Mouse (Mus musculus): ENCODE results near the gene Birc5. TPM values are rescaled to one million over a fixed set of nuclear protein-coding genes. Genes with fewer than 3 reads are reported as not detected.
"Not testable (repeated sequence)": the region's sequence is repeated elsewhere in the genome, so short reads cannot be mapped to it uniquely, and the experiment has no call there.

Gene Birc5
- polyA plus RNA-seq, 1 experiment: 2.5 TPM

DNA sequence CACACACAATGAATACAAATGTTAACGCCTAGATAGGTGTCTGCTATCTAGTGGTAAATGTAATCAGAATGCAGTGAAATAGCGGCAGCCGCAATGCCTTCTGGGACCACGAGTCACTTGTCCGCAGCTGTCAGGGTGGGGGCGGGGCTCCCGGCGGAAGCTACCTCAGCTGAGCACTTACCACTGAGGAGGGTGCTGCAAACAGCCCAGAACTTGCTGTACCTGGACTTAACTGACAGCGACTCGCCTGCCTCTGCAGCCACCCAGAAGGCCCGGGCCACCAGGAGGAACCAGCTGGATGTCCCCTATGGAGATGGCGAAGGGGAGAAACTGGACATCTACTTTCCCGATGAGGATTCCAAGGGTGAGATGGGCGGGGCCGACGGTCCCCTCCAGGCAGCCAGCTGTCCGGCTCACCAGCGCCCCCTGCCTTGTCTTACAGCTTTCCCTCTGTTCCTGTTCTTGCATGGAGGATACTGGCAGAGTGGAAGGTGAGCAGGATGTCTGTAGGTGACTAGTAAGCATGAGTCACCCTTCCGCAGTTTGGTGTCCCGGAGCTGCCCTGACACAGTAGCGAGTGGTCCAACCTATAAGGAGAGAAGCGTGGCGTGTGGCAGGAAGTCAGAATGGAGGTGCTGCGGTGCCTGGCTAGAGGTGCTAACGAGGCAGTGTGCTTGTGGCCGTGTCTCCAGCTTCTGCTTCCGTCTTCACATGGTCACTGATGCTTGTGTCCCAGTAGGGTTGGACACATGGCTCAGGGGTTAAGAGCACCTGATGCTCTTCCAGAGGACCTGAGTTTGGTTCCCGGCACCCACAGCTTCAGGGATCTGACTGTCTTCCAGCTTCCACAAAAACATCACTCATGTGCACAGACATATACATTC is 16.7 kb upstream of the Birc5 start:
- peak; percentile 81 for DNase-seq
- H3K4me3 ChIP-seq (replicated peaks; ENCODE audit: extremely low read depth, low read depth, low read length): peak overlapping the region; percentile 56
- peak; percentile 72 for TF ChIP-seq CTCF (IDR thresholded peaks at IDR 0.05; ENCODE audit: insufficient read depth, low read length)
- TF ChIP-seq POLR2A (IDR thresholded peaks at IDR 0.05; ENCODE audit: borderline replicate concordance, extremely low read depth, low read depth, low read length): no peak
- 16% methylated on average over 28 of the region's 28 CpGs for WGBS
- H3K4me1 ChIP-seq (ENCODE audit: control insufficient read depth, insufficient read depth, low read length): peaks cover 13% of the 10 kb centered on the region

DNA sequence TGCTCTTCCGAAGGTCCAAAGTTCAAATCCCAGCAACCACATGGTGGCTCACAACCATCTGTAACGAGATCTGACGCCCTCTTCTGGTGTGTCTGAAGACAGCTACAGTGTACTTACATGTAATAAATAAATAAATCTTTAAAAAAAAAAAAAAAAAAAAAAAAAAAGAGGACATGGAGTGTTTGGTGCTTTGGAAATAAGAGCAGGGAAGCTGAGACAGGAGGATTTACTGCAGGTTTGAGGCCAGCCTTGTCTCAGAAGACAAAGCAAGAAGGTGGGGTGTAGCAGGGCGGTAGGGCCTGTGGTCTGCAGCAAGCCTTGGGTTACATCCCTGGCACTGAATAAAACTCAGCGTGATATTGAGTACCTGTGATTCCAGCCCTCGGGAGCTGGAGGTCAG is 15.5 kb upstream of the Birc5 start:
- 81% methylated on average over 6 of the region's 6 CpGs for WGBS
- not testable (repeated sequence) for H3K4me3 ChIP-seq (replicated peaks; ENCODE audit: extremely low read depth, low read depth, low read length); DNase-seq
- peaks cover 10% of the 10 kb centered on the region for H3K4me1 ChIP-seq (ENCODE audit: control insufficient read depth, insufficient read depth, low read length)

DNA sequence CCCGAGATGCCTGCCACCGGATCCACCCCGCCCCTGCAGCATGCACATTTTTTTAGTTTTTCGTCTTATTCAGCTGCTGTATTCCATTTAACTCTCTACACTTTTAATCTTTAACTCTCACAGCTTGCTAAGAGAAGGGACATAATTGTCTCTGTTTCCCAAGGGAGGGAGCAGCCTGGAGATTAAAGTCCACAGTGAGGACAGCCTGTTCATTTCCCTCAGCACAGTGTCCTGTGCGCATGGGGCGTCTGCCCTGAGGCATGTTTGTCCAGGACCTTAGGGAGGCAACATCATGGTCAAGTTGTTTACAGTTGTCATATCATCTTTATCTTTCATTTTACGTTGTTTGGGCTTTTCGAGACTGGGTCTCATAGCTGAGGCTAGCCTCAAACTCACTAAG is 15.0 kb upstream of the Birc5 start:
- H3K4me1 ChIP-seq (ENCODE audit: control insufficient read depth, insufficient read depth, low read length): peaks cover 5% of the 10 kb centered on the region; the same call in 1 of the 2 replicates
- no peak overlapping the region for H3K4me3 ChIP-seq (replicated peaks; ENCODE audit: extremely low read depth, low read depth, low read length)
- 90% methylated on average over 8 of the region's 8 CpGs for WGBS
- DNase-seq: no peak
- TF ChIP-seq POLR2A (IDR thresholded peaks at IDR 0.05; ENCODE audit: borderline replicate concordance, extremely low read depth, low read depth, low read length) (no peak), CTCF (IDR thresholded peaks at IDR 0.05; ENCODE audit: insufficient read depth, low read length) (no peak)

DNA sequence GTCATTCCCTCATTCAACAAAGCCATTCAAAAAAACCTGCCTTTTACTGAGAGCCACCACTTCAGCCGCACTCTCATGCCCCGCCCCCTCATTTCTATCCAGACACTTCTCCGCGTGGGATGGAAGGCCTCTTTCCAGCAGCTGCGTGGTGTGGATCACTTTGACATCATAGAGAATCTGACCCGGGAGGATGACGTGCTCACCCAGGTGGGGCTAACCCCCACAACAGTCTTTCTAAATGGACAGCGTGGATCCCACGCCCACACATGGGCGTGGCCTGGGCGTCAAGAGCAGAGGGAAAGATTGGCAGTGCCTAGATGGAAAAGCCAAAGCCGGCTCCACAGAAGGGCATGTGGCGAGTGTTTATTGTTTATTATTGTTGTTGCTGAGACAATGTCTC is 12.7 kb upstream of the Birc5 start:
- Histone ChIP-seq H3K4me1 (ENCODE audit: control insufficient read depth, insufficient read depth, low read length) (no peaks in the 10 kb centered on the region), H3K4me3 (replicated peaks; ENCODE audit: extremely low read depth, low read depth, low read length) (peak overlapping the region; percentile 14)
- WGBS: 25% methylated on average over 13 of the region's 13 CpGs
- DNase-seq: peak; percentile 56
- TF ChIP-seq CTCF (IDR thresholded peaks at IDR 0.05; ENCODE audit: insufficient read depth, low read length) (no peak), POLR2A (IDR thresholded peaks at IDR 0.05; ENCODE audit: borderline replicate concordance, extremely low read depth, low read depth, low read length) (no peak)

DNA sequence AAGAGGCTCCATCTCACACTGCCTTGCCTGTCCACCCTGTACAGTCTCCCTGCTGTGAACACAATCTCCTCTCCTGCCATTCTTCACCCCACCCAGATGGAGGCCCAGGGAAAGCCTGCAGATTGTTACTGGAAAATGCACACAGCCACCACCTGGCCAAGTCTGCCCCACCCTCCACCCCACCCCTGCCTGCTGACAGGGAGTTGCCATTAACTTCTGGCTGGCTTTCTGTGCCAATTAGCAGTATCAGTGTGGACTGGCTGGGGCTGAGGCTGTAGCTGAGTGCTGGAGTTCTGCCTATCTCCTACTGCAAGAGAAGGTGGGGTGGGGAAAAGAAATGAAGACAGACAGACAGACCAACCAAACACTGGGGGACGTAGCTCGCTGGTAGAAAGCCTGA is 10.5 kb upstream of the Birc5 start:
- Histone ChIP-seq H3K4me1 (ENCODE audit: control insufficient read depth, insufficient read depth, low read length) (no peaks in the 10 kb centered on the region), H3K4me3 (replicated peaks; ENCODE audit: extremely low read depth, low read depth, low read length) (no peak overlapping the region)
- no peak for DNase-seq
- WGBS: 58% methylated on average over 2 of the region's 2 CpGs
- TF ChIP-seq POLR2A (IDR thresholded peaks at IDR 0.05; ENCODE audit: borderline replicate concordance, extremely low read depth, low read depth, low read length) (no peak), CTCF (IDR thresholded peaks at IDR 0.05; ENCODE audit: insufficient read depth, low read length) (no peak)

DNA sequence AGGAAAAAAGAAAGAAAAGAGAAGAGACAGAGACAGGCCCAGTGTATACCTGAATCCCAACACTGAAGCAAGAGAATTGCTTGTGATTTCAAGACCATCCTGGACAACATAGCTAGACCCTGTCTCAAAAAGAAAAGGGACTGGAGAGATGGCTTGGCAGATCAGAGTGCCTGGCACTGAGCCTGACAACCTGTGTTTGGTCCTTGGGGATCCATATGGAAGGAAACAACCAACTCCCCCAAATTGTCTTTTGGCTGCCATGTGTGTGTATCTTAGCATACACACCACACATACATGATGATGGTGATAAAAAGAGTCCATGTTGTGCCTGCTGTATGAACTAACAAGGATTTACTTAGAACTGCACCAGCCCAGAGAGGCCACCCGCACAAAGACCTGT is 10.0 kb upstream of the Birc5 start:
- H3K4me3 ChIP-seq (replicated peaks; ENCODE audit: extremely low read depth, low read depth, low read length): no peak overlapping the region
- no peaks in the 10 kb centered on the region for H3K4me1 ChIP-seq (ENCODE audit: control insufficient read depth, insufficient read depth, low read length)
- DNase-seq: no peak
- no peak for TF ChIP-seq POLR2A (IDR thresholded peaks at IDR 0.05; ENCODE audit: borderline replicate concordance, extremely low read depth, low read depth, low read length)
- no peak for TF ChIP-seq CTCF (IDR thresholded peaks at IDR 0.05; ENCODE audit: insufficient read depth, low read length)
- WGBS: 83% methylated on average over 1 of the region's 1 CpGs

DNA sequence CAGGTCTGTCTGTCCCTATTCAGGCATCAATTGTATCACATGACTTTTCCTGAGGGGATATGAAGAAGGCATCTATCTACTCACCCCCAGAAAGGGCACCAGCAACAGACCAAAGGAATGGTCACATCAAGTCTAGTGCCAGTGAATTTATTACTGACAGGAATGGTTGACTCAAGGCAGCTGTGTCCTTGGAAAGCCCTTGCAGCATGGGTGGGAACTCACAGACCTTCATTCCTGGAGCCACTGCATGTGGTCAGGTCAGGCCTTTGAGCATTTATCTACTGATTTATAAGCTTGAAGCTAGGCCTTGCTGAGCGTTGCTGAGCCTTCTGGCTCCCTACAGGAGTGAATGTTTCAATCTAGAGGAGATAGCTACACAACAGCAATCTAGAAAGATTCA is 8.1 kb upstream of the Birc5 start:
- Histone ChIP-seq H3K4me3 (replicated peaks; ENCODE audit: extremely low read depth, low read depth, low read length) (no peak overlapping the region), H3K4me1 (ENCODE audit: control insufficient read depth, insufficient read depth, low read length) (no peaks in the 10 kb centered on the region)
- DNase-seq: no peak
- WGBS: 48% methylated on average over 1 of the region's 1 CpGs
- no peak for TF ChIP-seq POLR2A (IDR thresholded peaks at IDR 0.05; ENCODE audit: borderline replicate concordance, extremely low read depth, low read depth, low read length)
- no peak for TF ChIP-seq CTCF (IDR thresholded peaks at IDR 0.05; ENCODE audit: insufficient read depth, low read length)

DNA sequence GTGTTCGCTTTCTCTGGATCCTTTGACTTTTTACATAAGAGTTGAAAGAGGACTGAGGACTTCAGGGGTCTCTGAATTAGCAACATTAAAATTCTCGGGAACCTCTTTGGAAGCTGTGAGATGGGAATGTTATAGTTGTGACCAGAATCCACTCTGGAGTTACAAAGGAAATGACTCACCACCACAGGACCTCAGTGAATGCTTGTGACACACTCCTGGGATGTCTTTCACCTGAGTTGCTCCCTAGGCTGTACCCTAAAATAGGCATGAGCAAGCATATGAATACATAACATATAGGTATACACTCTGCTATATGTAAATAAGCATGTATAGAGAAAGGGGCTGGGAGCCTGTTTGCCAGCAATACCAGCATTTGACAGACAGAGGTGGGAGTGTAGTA is 5.6 kb upstream of the Birc5 start:
- Histone ChIP-seq H3K4me1 (ENCODE audit: control insufficient read depth, insufficient read depth, low read length) (peaks cover 5% of the 10 kb centered on the region), H3K4me3 (replicated peaks; ENCODE audit: extremely low read depth, low read depth, low read length) (no peak overlapping the region)
- no peak for DNase-seq
- 80% methylated on average over 2 of the region's 2 CpGs for WGBS
- TF ChIP-seq POLR2A (IDR thresholded peaks at IDR 0.05; ENCODE audit: borderline replicate concordance, extremely low read depth, low read depth, low read length): no peak
- no peak for TF ChIP-seq CTCF (IDR thresholded peaks at IDR 0.05; ENCODE audit: insufficient read depth, low read length)

DNA sequence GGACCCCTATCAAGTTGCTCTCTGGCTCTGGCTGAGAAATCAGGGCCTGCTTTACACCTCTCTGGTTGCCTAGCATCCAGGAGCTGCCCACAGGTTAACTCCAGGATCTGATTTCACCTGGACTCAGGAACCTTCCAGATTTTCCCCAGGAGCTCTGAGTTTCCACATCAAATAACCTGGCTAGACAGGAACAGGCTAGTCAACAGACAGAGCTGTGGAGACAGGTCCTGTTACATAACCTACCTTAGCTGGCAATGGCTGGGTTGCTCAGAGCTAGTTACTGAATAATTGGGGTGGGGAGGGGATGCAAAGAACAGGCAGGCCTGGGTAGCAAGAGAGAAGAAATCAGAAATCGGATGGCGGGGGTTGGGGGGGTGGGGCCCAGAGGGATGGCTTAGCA is 4.1 kb upstream of the Birc5 start:
- no peak for TF ChIP-seq POLR2A (IDR thresholded peaks at IDR 0.05; ENCODE audit: borderline replicate concordance, extremely low read depth, low read depth, low read length)
- TF ChIP-seq CTCF (IDR thresholded peaks at IDR 0.05; ENCODE audit: insufficient read depth, low read length): no peak
- DNase-seq: no peak
- 75% methylated on average over 2 of the region's 2 CpGs for WGBS

DNA sequence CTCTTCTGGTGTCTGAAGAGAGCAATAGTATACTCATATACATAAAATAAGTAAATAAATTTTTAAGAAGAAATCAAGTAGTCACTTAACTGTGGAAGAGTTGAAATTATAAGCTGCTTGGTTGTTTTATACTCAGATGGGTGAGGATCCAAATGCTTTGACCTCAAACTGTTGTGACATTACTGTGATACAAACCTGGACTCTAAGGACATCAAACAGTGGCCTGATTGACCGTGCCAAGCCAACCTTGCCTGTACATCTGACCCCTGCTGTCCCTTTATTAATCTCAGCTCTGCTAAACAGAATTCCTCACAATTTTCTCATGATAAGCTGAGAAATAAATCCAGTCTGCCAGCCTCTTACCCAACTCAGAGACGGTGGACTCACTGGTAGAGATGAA is 3.4 kb upstream of the Birc5 start:
- peaks cover 6% of the 10 kb centered on the region for H3K4me1 ChIP-seq (ENCODE audit: control insufficient read depth, insufficient read depth, low read length)
- TF ChIP-seq POLR2A (IDR thresholded peaks at IDR 0.05; ENCODE audit: borderline replicate concordance, extremely low read depth, low read depth, low read length) (no peak), CTCF (IDR thresholded peaks at IDR 0.05; ENCODE audit: insufficient read depth, low read length) (no peak)
- H3K4me3 ChIP-seq (replicated peaks; ENCODE audit: extremely low read depth, low read depth, low read length): no peak overlapping the region
- DNase-seq: no peak
- WGBS: 77% methylated on average over 2 of the region's 2 CpGs

More for the DNA sequence above, 4.1 kb upstream of the Birc5 start:
- Histone ChIP-seq H3K4me3 (replicated peaks; ENCODE audit: extremely low read depth, low read depth, low read length) (no peak overlapping the region), H3K4me1 (ENCODE audit: control insufficient read depth, insufficient read depth, low read length) (peaks cover 6% of the 10 kb centered on the region)
